Mouse (Mus musculus): ENCODE data around the gene D630003M21Rik. TPM values are rescaled to one million over a fixed set of nuclear protein-coding genes. Genes with fewer than 3 reads are reported as not detected.
A peak's percentile ranks its signal among the peaks of the same experiment; 100 is the strongest.

D630003M21Rik gene
- total RNA-seq (2021) = 1 to 10 TPM; 3.5 to 3.7 TPM
- long read RNA-seq, experiment 1, partial matches to known transcripts = 3 of 5 reads
- long read RNA-seq, experiment 1, other reads (novel, unspliced or antisense) = 2 of 5 reads
- long read RNA-seq, experiment 2, partial matches to known transcripts = 0 of 3 reads
- long read RNA-seq, experiment 2, other reads (novel, unspliced or antisense) = 1 of 3 reads

- Histone ChIP-seq H3K27ac (no peak within 1 kb of the TSS), H3K4me3 (peak within 1 kb of the TSS; percentile 41)
- TF ChIP-seq CTCF (IDR thresholded peaks at IDR 0.05) = peak; percentile 22
- intact Hi-C loops (cut with DNase I) = no loop called here
- DNase-seq (ENCODE audit: extremely low spot score in 1 of 2, low spot score in 2 of 2) = peak in 1 of 2 experiments; percentile 27
These were observed at the start of gene D630003M21Rik for GRCm38 (mm10) chr2:158228670-158229502. Gene D630003M21Rik (minus strand): TSS chr2:158229222.

GRCm38 (mm10) chr2:158276878-158277277 is 47.9 kb upstream of the D630003M21Rik start:
- no peak for DNase-seq (ENCODE audit: extremely low spot score in 1 of 2, low spot score in 2 of 2)
- no peak overlapping the region for H3K27ac ChIP-seq
- H3K4me3 ChIP-seq = no peak overlapping the region
- intact Hi-C loops (cut with DNase I) = no loop called here
- no peak for TF ChIP-seq CTCF (IDR thresholded peaks at IDR 0.05)

GRCm38 (mm10) chr2:158276451-158276850 is 47.4 kb upstream of the D630003M21Rik start:
- DNase-seq (ENCODE audit: extremely low spot score in 1 of 2, low spot score in 2 of 2) = no peak
- no peak overlapping the region for H3K27ac ChIP-seq
- intact Hi-C loops (cut with DNase I) = no loop called here
- TF ChIP-seq CTCF (IDR thresholded peaks at IDR 0.05) = no peak
- no peak overlapping the region for H3K4me3 ChIP-seq

- intact Hi-C loops (cut with DNase I) = no loop called here
- TF ChIP-seq CTCF (IDR thresholded peaks at IDR 0.05) = no peak
- no peak for DNase-seq (ENCODE audit: extremely low spot score in 1 of 2, low spot score in 2 of 2)
- Histone ChIP-seq H3K27ac (no peak overlapping the region), H3K4me3 (no peak overlapping the region)
These were observed 46.8 kb upstream of the D630003M21Rik start for GRCm38 (mm10) chr2:158275811-158276210.

GRCm38 (mm10) chr2:158275349-158275748 is 46.3 kb upstream of the D630003M21Rik start:
- Histone ChIP-seq H3K4me3 (no peak overlapping the region), H3K27ac (no peak overlapping the region)
- intact Hi-C loops (cut with DNase I) = no loop called here
- TF ChIP-seq CTCF (IDR thresholded peaks at IDR 0.05) = peak; percentile 18
- DNase-seq (ENCODE audit: extremely low spot score in 1 of 2, low spot score in 2 of 2) = no peak

GRCm38 (mm10) chr2:158273646-158274045 is 44.6 kb upstream of the D630003M21Rik start:
- no peak overlapping the region for H3K4me3 ChIP-seq
- intact Hi-C loops (cut with DNase I) = no loop called here
- DNase-seq (ENCODE audit: extremely low spot score in 1 of 2, low spot score in 2 of 2) = no peak
- H3K27ac ChIP-seq = no peak overlapping the region
- no peak for TF ChIP-seq CTCF (IDR thresholded peaks at IDR 0.05)

- no peak for TF ChIP-seq CTCF (IDR thresholded peaks at IDR 0.05)
- no peak for DNase-seq (ENCODE audit: extremely low spot score in 1 of 2, low spot score in 2 of 2)
- Histone ChIP-seq H3K27ac (no peak overlapping the region), H3K4me3 (no peak overlapping the region)
- intact Hi-C loops (cut with DNase I) = no loop called here
These were observed 41.0 kb upstream of the D630003M21Rik start for GRCm38 (mm10) chr2:158270017-158270416.

- TF ChIP-seq CTCF (IDR thresholded peaks at IDR 0.05) = no peak
- no peak for DNase-seq (ENCODE audit: extremely low spot score in 1 of 2, low spot score in 2 of 2)
- intact Hi-C loops (cut with DNase I) = no loop called here
These were observed 35.9 kb upstream of the D630003M21Rik start for GRCm38 (mm10) chr2:158264877-158265276.

GRCm38 (mm10) chr2:158259498-158259897 is 30.5 kb upstream of the D630003M21Rik start:
- TF ChIP-seq CTCF (IDR thresholded peaks at IDR 0.05) = no peak
- Histone ChIP-seq H3K27ac (no peak overlapping the region), H3K4me3 (no peak overlapping the region)
- intact Hi-C loops (cut with DNase I) = loop anchor here (1.0 kb wide), 1 partner anchor 51 kb away; no protein-coding TSS in a partner anchor
- no peak for DNase-seq (ENCODE audit: extremely low spot score in 1 of 2, low spot score in 2 of 2)

More at GRCm38 (mm10) chr2:158264877-158265276, 35.9 kb upstream of the D630003M21Rik start:
- no peak overlapping the region for H3K27ac ChIP-seq
- H3K4me3 ChIP-seq = no peak overlapping the region

- intact Hi-C loops (cut with DNase I) = loop anchor here (1.0 kb wide), 1 partner anchor 50 kb away; no protein-coding TSS in a partner anchor
- no peak overlapping the region for H3K4me3 ChIP-seq
- H3K27ac ChIP-seq = no peak overlapping the region
- DNase-seq (ENCODE audit: extremely low spot score in 1 of 2, low spot score in 2 of 2) = peak; percentile 45 to 58
- peak; percentile 64 for TF ChIP-seq CTCF (IDR thresholded peaks at IDR 0.05)
These were observed 29.8 kb upstream of the D630003M21Rik start for GRCm38 (mm10) chr2:158258781-158259180.

GRCm38 (mm10) chr2:158258005-158258418 is 29.0 kb upstream of the D630003M21Rik start, which contains the start of gene Bpi:
Gene Bpi (plus strand): TSS chr2:158258094.
- intact Hi-C loops (cut with DNase I) = no loop called here
- no peak for DNase-seq (ENCODE audit: extremely low spot score in 1 of 2, low spot score in 2 of 2)
- H3K4me3 ChIP-seq = no peak within 1 kb of the TSS
- no peak within 1 kb of the TSS for H3K27ac ChIP-seq
- no peak for TF ChIP-seq CTCF (IDR thresholded peaks at IDR 0.05)

- intact Hi-C loops (cut with DNase I) = no loop called here
These were observed 27.9 kb upstream of the D630003M21Rik start for GRCm38 (mm10) chr2:158256894-158257293.

More at GRCm38 (mm10) chr2:158256894-158257293, 27.9 kb upstream of the D630003M21Rik start:
- no peak for DNase-seq (ENCODE audit: extremely low spot score in 1 of 2, low spot score in 2 of 2)
- H3K4me3 ChIP-seq = no peak overlapping the region
- no peak overlapping the region for H3K27ac ChIP-seq
- no peak for TF ChIP-seq CTCF (IDR thresholded peaks at IDR 0.05)

Measured in left cerebral cortex, adult 2 months (tissue).